Comparison of ENCODE assay signal across 8 mouse cellular contexts in the genomic region with DNA sequence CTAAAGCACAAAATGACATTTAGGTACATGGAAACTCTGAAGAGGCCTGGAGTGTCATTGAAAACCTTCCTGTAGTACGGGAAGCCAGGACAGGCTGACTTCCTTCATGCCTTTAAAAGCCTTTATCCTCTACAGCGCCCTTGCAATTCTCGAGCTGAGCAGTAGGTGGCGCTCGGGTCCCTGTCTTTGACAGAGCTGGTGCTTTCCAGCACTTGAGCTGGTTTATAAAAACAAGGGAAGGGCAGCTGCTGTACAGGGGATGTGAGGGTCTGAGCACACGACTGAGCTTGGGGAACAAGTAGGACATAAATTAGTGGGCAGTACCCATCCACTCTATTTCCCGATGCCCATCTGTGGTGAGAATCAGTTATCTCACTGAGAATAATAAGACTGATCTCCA.
A peak's percentile ranks its signal among the peaks of the same experiment; 100 is the strongest.
DNase-seq lines count a peak whose midpoint lies in the region; ATAC-seq and TF ChIP-seq lines count a peak whose summit lies in the region.

No protein-coding gene starts in this region.

- 0 out of 2 replicates have a peak, but pooled peaks cover 1% of the 10 kb centered on the region for H3K79me2 ChIP-seq in heart, adult 2 months (replicated peaks; ENCODE audit: control insufficient read depth, insufficient read depth, low read length)

- TF ChIP-seq CTCF in heart, adult 2 months (IDR thresholded peaks at IDR 0.05), result peak; percentile 100; the same call in 1 of the 2 replicates

- H3K27me3 ChIP-seq in heart, adult 2 months (ENCODE audit: control insufficient read depth, insufficient read depth, low read length), result no peaks in the 10 kb centered on the region
- H3K27me3 ChIP-seq in limb, embryonic 13.5 days, result no peaks in the 10 kb centered on the region
- H3K27me3 ChIP-seq in splenic B cell, adult 2 months (ENCODE audit: control insufficient read depth, insufficient read depth, low read length, poor library complexity, severe bottlenecking), result no peaks in the 10 kb centered on the region

- H3K9me3 ChIP-seq in limb, embryonic 13.5 days, result no peaks in the 10 kb centered on the region

- peak overlapping the region; percentile 24; the same call in 1 of the 2 replicates for H3K4me2 ChIP-seq in limb, embryonic 13.5 days (replicated peaks)

- 0 out of 2 replicates have a peak overlapping the region, but pooled peaks have one; percentile 27 for H3K27ac ChIP-seq in heart, adult 2 months
- no peak overlapping the region for H3K27ac ChIP-seq in limb, embryonic 13.5 days

- intact Hi-C loops in heart, adult 2 months (cut with DNase I), result loop anchor here (1.0 to 2.0 kb wide), 2 partner anchors 46 to 330 kb away; no protein-coding TSS in a partner anchor

- H3K9ac ChIP-seq in heart, adult 2 months (ENCODE audit: low read depth, low read length), result no peak overlapping the region
- no peak overlapping the region for H3K9ac ChIP-seq in limb, embryonic 13.5 days

- ATAC-seq in limb, embryonic 13.5 days (ENCODE audit: low FRiP score, low read depth), result no peak

- H3K36me3 ChIP-seq in heart, adult 2 months (ENCODE audit: control insufficient read depth, insufficient read depth, low read length), result no peaks in the 10 kb centered on the region
- H3K36me3 ChIP-seq in limb, embryonic 13.5 days, result no peaks in the 10 kb centered on the region
- peaks cover 4% of the 10 kb centered on the region for H3K36me3 ChIP-seq in splenic B cell, adult 2 months (ENCODE audit: control insufficient read depth, insufficient read depth, low read length, poor library complexity, severe bottlenecking)

- 1% methylated on average over 7 of the region's 7 CpGs for WGBS in heart, adult 2 months
- 3% methylated on average over 7 of the region's 7 CpGs for WGBS in limb, embryonic 13.5 days

- no peak overlapping the region for H3K4me3 ChIP-seq in heart, adult 2 months
- no peak overlapping the region for H3K4me3 ChIP-seq in limb, embryonic 13.5 days

- TF ChIP-seq POLR2A in heart, adult 2 months (IDR thresholded peaks at IDR 0.05; ENCODE audit: insufficient read depth, low read depth, low read length), result no peak

- peak; percentile 76 for DNase-seq in 416B (ENCODE audit: low read depth)
- DNase-seq in adrenal gland, postnatal 10 days, result peak; percentile 99
- peak; percentile 94 for DNase-seq in embryo, embryonic 9.5 days (ENCODE audit: extremely low spot score)
- peak; percentile 91 to 98 for DNase-seq in heart, adult 2 months
- DNase-seq in kidney, adult 9 months, result peak; percentile 98
- peak; percentile 87 to 90 for DNase-seq in natural killer cell, adult 2 months (ENCODE audit: low spot score in 2 of 2)
- DNase-seq in splenic B cell, adult 2 months (ENCODE audit: low read depth, low spot score), result peak; percentile 96

- peak; percentile 92 for TF ChIP-seq EP300 in heart, adult 2 months (IDR thresholded peaks at IDR 0.05; ENCODE audit: insufficient read depth, low read depth, low read length)

- peaks cover 1% of the 10 kb centered on the region for H3K4me1 ChIP-seq in heart, adult 2 months (ENCODE audit: control insufficient read depth, insufficient read depth, low read length)
- peaks cover 50% of the 10 kb centered on the region for H3K4me1 ChIP-seq in limb, embryonic 13.5 days
